Mouse (Mus musculus) A20 (cell line): ENCODE results near the gene Kif3c.
"Not testable (repeated sequence)": the region's sequence is repeated elsewhere in the genome, so short reads cannot be mapped to it uniquely, and the experiment has no call there.

ENCODE experiments used
- DNase-seq: peaks from one replicate; pipeline ENCODE4 v3.0.0-alpha.2; 2011; ENCODE audit warnings: low read depth, low spot score

Kif3c gene

DNA sequence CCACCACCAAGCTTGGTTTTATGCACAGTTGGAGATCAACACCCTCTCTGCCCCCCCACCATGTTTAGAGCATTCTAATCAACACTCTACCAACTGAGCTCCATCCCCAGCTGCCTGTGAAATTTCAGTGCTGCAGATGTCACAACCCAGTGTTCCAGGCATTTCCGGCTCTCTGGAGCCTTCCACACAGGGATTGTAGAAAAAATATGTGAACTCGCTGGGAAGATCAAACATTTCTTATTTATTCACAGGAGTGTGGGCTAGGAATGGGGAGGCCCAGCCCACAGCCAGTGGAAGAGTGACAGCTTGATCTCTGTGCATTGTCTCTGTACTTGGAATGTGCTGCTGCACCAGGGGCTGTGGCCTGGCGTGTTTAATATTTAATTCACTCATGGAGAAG, 3.8 kb downstream of the Kif3c start:
- no peak for DNase-seq

- DNase-seq, result no peak
These were observed 6.3 kb downstream of the Kif3c start for GRCm38 (mm10) chr12:3370979-3371925.

- DNase-seq, result no peak
These were observed 7.1 kb downstream of the Kif3c start for GRCm38 (mm10) chr12:3371991-3372390.

DNA sequence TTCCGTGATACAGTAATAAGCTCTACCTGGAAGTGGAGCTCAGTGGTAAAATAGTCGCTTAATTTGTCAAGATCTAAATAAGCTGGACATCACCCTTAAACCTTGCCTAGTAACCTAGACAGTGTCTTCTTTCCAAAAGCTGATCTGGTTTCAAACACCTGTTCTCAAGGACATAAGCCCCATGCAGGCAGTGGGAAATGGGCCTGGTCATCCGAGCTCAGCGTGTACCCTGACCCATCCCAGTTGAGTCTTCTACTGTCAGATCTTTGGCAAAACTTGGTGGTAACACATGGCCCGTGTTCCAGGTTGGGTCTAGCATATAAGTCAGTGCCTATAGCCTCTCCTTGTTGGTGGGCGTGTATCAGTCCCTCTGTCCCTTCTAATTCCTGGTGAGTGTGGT, 8.6 kb downstream of the Kif3c start:
- DNase-seq, result no peak

DNA sequence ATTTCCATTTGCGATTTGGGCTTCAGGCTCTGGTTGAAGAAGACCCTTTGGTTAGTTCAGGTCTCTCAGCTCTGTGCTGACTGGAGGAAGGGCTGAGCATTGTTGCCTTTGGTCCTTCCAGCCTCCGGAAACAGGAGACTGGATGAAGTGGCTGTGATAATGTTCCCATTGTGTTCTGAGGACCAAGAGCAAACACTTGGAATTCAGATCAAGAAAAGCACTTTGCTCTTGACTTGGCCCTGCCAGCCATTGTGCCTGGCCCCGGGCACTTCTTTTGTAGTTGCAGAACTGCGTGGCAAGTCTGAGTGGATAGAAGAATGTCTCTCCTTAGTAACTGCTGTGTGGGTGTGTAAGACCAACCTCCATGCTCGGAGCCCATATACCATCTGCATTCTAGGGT, 9.6 kb downstream of the Kif3c start:
- no peak for DNase-seq

GRCm38 (mm10) chr12:3377190-3377589, 12.3 kb downstream of the Kif3c start:
- peak; percentile 74 for DNase-seq

DNA sequence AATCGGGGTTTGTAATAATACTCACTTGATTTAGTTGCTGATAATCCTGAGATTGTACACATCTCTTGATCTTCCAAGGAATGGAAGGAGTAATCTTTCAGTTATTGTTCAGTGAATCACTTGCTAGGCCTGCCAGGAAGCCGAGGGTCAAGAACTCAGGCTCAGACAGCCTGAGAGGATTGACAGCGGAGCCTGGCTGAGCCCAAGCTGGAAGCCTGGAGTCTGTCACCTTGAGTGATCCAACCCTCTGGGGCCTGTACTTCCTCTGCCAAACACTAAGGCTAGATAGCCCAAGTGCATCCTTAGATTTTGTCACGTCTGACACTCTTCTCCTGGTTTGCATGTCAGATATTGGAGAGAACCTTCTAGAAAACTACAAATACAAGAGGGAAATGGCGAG, 12.8 kb downstream of the Kif3c start:
- no peak for DNase-seq

DNA sequence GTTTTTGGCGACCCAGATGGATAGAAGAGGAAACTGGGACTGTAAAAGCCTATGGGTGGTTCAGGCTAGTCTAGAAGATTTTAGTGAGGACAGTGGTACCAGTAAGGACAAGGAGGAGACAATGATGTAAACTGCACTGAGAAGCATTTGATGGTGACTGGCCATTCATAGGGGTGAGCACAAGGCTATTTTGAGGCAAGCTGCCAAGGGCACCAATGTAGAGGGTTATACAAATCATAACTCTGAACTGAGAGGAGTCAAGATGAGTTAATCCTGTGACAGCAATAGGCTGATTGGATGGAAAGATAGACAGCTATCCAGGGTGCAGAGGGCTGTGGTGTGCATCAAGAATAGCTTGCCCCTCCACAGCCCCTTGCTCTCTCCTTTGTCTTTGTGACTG, 19.9 kb downstream of the Kif3c start:
- no peak for DNase-seq

GRCm38 (mm10) chr12:3385271-3385670, 20.3 kb downstream of the Kif3c start:
- DNase-seq, result no peak

GRCm38 (mm10) chr12:3385940-3386339, 21.0 kb downstream of the Kif3c start:
- DNase-seq, result no peak

DNA sequence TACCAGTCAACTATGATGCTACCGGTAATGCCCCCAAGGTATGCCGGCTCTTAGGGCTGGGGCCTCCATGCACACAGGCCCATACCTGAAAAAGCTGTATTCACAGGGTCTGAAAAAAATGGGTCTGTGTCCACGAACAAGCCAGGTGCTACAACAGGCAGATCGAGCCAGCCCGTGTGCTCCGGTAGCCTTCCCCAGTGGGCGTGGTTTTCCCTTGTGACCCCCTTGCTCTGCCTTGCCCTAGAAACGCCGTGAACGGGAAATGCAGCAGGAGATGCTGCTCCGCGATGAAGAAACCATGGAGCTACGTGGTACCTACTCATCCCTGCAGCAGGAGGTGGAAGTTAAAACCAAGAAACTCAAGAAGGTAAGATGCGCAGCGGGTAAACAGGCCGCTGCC, 23.0 kb downstream of the Kif3c start:
- DNase-seq, result no peak

- no peak for DNase-seq
These were observed 24.5 kb downstream of the Kif3c start for GRCm38 (mm10) chr12:3389394-3389793.

DNA sequence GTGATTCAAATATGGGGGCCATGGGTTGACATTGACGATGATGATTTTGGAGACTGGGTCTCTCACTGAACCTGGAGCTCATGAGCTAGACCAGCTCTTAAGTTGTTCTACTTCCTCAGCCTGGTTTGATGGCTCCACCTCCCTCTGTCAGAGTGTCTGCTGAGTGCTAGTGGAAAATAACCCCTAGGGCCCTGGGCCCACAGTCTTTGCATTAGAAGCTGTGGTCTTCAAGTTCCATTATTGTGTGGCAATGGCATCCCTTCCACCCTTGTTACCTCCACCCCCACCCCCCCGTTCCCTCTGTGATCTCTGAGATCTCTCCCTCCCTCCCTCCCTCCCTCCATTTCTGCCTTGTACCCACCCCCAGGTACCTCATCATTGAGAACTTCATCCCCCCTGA, 25.1 kb downstream of the Kif3c start:
- no peak for DNase-seq

- DNase-seq, result peak; percentile 87
These were observed 25.8 kb downstream of the Kif3c start for GRCm38 (mm10) chr12:3390577-3391262.

- DNase-seq, result no peak
These were observed 26.3 kb downstream of the Kif3c start for GRCm38 (mm10) chr12:3391276-3391675.

DNA sequence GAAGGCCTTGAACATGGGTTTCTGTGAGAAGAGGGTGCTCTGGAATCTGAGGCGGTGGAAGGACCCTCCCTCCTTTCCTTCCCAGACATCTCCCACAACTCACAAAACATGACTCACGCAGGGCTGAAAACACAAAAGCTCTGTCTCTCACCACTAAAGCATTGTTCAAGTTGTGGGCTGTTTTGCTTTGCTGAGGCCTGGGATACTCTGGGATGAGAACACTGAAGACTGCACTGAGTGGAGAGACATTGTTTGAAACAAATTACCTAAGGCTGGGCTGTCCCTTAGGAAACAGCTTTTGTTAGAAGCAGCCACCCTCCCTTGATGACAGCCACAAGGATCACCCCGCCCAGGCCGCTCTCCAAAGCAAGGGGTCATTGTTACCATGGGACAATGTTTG, 28.2 kb downstream of the Kif3c start:
- DNase-seq, result no peak

GRCm38 (mm10) chr12:3396931-3397330, 32.0 kb downstream of the Kif3c start:
- DNase-seq, result no peak

- DNase-seq, result not testable (repeated sequence)
These were observed 40.7 kb downstream of the Kif3c start for GRCm38 (mm10) chr12:3405662-3406061.

- DNase-seq, result no peak
These were observed 41.7 kb downstream of the Kif3c start for GRCm38 (mm10) chr12:3406585-3406984.

DNA sequence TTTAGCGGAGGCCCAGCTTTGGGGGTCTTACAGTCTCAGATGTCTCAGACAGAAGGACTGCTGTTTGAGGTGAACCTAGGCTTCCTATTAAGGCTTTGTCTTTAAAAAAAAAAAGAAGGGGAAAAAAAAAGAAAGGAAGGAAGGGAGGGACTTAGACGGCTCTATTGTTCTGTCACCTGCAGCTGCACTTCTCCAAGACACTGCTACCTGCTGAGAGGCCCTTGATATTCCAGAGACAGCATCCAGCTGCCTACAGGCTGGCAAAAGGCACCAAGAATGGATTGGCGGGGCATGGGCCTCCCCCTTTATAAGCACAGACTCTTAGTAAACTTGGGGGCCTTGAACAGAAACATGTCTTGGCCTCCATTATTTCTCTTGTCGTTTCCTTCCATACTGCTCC, 50.0 kb downstream of the Kif3c start:
- DNase-seq, result no peak

- no peak for DNase-seq
These were observed 53.8 kb downstream of the Kif3c start for GRCm38 (mm10) chr12:3418761-3419160.

GRCm38 (mm10) chr12:3420519-3420918, 55.6 kb downstream of the Kif3c start:
- DNase-seq, result no peak

DNA sequence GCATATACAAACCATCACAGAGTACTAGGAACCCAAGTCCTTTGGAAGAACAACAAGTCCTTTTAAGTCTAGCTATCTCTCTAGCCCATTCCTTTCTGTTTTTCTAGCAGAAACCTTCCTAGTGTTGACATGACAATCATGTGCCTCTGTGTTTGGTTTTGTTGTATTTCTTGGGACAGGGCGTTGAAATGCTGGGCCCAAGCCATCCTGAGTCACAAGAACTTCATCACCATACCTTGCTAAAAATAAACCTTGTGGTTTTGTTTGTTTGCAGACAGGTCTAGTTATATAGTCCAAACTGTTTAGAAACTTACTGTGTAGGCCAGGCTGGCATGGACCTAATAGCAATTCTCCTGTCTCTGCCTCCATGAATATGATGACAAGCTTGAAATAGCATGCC, 57.9 kb downstream of the Kif3c start:
- DNase-seq, result no peak
